Mouse (Mus musculus) skeletal muscle tissue, adult 2 months (tissue): ENCODE measurements around the gene Coro2b.

Experiments
- DNase-seq: peaks from one replicate; pipeline ENCODE4 v3.0.0-alpha.2; 2012; ENCODE audit warnings: low read depth, low spot score

The Coro2b gene

DNA sequence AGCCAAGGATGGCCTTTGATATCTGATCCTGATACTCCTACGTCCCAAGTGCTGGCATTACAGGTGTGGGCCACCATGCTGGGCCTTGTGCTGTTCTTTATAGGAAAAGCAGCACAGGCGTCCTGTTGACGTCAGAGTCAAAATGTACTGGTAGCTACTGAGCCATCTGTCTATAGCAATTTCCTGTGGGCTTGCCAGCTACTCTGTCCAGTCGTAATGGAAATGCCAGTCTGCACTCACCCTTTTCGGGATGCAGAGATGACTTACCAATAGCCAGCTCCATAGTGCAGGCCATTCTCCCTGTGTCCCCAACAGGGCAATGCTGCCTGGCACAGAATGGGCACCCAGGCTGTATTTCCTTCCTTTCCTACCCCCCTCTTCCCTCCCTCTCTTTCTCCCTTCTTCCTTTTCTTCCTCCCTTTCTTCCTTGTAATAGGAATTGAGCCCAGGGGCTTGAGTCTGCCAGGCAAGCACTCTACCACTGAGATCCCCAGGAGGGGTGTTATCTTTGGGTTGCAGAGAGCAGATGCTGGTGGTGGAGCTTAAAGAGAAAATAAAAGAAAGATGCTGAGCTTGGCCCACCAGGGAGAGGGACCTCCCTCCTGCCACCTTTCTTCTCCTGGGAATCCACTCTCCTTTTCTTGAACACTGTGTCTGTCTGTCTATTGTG, 98.6 kb downstream of the Coro2b start:
- DNase-seq: no peak

DNA sequence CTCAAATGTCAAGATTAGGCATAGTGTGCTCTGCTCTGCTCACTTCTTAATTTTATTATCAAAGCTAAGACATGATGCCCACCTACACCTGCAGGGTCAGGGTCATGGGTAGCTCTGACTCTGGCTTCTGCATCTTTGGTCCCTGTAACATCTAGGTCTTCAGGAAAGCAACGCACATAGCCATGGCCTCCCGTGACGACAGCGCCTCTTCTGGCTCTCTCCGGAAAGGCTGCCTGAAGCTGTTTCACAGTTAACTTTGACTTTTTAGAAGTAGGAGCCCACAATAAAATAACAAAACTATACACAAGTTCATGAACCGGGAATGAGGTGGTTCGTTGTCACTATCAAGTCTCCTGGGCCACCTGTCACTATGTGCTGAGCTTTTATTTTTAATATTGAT, 99.4 kb downstream of the Coro2b start:
- no peak for DNase-seq

DNA sequence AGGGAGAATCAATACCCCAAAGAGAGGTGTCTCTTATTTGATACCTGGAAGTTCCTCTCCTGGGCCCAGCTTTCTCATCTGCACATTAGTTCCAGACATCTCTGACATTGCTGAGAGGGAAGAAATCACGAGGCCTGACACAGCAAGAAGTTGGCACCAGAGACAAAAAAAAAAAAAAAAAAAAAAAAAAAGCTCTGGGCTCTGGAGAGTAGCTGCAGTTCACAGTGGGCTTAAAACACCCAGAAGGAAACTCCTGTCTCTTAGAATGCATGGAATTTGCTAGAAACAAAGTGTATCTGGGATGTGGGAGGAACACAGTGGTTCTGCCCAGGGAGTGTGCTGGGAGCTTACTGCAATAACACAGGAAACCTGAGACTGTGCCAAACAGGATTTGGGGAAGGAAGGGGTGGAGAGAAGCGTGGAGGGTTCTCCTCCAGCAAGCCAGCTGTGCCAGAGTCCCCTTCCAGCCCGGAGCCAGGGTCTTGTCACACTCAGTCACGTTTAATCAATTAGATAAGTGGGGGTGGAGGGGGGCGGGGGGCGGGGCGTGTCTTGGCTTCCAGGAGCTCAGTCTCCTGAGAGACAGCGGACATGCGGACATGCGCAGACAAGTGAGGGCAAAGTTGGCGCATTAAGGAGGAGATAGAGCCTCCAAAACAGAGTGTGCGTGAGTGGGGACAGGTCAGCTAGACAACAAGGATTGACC, 101.1 kb downstream of the Coro2b start:
- peak; percentile 88 for DNase-seq

DNA sequence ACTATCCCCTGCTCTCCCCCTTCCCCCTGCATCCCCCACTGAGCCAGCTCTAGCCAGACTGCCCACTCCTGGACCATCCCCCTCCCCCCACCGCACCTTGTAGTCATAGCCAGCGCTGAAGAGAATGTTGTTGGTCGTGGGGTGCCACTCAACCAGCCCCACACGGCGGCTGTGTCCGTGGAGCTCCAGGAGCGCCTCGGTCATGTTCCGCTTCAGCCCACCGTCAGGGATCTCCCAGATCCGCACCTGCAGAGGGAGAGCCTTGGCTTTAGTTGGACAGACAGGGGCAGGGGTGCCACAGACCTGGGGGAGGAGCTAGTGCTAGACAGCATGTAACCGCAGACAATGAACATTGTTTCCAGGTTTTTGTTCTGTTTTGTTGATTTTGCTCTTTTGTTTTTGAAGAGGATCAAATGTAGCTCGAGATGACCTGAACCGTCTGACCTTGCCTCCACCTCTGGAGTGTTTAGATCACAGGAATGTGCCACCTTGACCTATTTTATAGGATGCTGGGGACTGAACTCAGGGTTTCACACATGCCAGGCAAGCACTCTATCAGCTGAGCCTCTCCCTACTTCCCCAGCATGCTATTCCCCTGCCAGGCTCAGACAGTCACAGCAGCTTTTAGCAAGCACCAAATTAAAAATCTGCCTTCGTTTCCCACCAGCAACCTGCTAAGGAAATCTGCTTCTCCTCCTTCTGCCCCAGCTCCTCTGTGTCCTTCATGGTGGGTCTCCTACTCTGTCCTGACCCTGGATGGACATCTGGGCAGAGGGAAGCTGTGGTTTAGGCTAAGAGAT, 104.4 kb downstream of the Coro2b start:
- no peak for DNase-seq

DNA sequence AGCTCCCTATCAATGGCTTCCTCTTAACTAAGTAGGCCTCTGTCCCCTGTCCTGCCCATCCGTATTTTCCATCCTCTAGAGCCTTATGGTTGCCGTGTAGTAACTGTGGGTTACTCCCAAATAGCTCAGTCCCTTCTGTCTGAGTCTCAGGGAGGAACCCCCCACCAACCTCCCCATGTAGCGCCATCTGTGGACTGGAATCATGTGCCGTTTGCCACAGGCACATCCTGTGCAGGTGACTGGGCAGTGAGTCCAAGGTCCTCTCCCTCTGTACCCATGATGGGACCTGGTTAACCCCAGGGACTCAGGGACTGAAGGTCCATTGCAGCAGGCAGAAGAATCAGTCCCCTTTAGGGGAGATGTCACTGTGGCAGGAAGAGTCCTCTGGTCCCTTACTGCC, 106.1 kb downstream of the Coro2b start:
- no peak for DNase-seq

DNA sequence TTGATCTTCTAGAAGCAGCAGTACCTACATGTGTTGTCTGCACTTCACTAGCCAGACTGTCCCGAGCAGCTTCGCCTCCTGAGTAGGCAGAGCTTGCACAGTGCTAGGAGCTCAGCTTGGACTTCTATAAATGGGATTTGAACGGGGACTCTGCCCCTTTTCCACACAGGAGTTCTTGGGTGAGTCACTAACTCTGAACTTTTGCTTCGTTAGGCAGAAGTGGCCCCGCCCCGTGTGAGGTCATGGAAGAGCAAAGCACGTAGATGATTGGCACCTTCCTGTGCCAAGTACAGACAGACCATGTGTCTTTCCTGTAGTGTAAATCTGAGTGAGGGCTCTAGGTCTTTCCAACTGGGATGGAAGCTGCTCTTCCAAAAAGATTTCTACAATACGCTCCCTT, 109.8 kb downstream of the Coro2b start:
- DNase-seq: no peak

DNA sequence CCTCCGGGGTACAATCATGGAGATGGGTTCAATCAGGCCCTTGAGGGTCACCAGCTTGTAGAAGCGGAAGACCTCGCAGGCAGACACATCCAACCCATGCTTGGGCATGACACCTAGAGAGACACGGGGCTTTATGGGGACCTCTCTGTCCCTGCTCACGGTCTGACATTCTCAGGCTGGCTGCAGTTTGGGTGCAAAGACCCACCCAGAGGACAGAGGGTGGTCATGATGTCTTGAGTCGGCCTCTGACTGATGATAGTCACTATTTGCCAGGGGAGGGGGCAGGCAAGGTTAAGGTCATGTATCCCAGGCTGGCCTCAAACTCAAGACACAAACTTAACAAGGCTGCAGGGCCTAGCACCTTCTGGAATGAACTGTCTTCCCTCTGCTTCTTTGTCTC, 110.3 kb downstream of the Coro2b start:
- DNase-seq: no peak

DNA sequence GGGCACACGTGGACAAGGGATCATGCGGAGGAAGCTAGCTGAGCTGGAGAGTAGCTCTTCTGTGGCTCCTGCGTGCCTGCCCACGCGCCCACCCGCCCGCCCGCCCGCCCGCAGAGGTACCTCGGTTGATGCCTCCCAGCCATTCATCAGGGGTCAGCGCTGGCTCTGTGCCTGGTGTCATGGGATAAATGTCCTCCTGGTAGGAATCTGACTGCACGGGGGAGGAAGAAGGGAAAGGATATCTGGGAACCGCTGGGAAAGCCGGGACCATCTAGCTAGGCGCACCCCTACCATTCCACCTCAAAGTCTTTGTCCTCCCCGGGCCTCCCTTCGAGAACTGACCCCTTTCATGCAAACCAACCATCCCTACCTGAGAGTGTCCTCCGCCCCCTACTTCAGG, 110.8 kb downstream of the Coro2b start:
- DNase-seq: no peak

DNA sequence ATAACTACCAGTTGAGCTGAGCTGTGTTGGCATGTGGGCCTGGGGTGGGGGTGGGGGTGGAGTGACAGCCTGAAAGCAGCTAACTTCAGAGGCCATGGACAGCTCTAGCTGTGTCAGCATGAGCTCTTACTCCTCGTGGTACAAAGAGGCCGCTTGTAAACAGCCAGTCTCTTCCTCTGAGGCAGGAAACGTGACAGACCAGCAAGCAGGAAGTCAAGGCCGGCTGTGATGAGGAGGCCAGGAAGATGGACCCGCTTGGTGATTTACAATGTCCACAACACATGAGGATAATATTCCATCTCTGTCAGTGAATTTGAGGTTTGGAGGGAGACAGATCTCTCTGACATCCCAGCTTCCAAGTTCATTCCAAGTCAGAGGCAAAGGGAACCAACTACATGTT, 111.6 kb downstream of the Coro2b start:
- DNase-seq: no peak

- DNase-seq: no peak
Measured at GRCm38 (mm10) chr9:62423871-62424270, 113.0 kb downstream of the Coro2b start.

DNA sequence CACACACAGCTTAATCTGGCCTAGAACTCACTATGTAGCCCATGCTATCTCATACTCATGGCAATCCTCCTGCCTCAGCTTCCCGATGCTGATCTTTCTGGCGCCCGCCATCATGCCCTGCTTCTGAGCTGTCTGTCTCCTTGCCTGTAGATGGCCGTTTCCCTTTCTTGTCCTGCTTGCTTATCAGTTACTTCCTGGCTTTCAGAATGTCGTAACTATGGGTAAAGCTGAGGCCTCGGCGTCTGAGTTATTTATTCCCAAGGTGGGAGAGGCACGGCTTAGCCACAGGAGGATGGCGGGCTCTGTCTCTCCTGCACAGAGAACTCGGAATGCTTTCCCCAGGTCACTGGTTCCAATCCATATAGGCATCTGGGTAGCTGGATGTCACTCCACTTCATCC, 113.9 kb downstream of the Coro2b start:
- DNase-seq: no peak

- no peak for DNase-seq
Measured at GRCm38 (mm10) chr9:62421911-62422310, 114.9 kb downstream of the Coro2b start.

GRCm38 (mm10) chr9:62421027-62421426, 115.8 kb downstream of the Coro2b start:
- peak; percentile 69 for DNase-seq

- peak; percentile 45 for DNase-seq
Measured at GRCm38 (mm10) chr9:62420261-62420917, 116.5 kb downstream of the Coro2b start.

GRCm38 (mm10) chr9:62418742-62419141, 118.1 kb downstream of the Coro2b start:
- no peak for DNase-seq

GRCm38 (mm10) chr9:62407357-62408146, 129.3 kb downstream of the Coro2b start:
- no peak for DNase-seq

DNA sequence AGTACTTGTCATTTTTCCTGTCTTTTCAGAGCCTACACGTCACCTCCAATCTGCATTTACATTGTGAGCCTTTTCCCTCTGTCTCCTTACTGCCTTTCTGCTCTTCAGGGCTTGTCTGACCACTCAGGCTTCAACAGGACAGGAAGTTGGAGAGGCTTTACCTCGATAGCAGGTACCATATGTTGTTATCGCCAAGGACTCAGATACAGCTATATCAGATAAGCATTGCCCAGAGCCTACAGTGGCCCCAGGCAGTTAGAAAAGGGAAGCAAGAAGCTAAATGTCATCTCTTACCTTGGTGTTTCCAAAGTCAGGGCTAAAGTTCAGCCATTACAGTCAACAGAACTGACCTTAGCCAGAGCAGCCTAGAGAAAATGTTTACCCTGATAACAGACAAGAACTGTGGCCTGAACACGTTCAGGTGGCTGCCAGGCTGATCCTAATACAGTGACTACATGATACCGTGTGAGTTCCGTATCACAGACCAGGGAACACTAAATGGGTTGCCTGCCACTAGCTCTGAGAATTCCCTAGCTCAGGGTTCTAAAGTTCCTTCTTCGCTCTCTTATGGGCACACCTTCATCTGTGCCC, 130.3 kb downstream of the Coro2b start:
- DNase-seq: no peak

- no peak for DNase-seq
Measured at GRCm38 (mm10) chr9:62401589-62401988, 135.3 kb downstream of the Coro2b start.

DNA sequence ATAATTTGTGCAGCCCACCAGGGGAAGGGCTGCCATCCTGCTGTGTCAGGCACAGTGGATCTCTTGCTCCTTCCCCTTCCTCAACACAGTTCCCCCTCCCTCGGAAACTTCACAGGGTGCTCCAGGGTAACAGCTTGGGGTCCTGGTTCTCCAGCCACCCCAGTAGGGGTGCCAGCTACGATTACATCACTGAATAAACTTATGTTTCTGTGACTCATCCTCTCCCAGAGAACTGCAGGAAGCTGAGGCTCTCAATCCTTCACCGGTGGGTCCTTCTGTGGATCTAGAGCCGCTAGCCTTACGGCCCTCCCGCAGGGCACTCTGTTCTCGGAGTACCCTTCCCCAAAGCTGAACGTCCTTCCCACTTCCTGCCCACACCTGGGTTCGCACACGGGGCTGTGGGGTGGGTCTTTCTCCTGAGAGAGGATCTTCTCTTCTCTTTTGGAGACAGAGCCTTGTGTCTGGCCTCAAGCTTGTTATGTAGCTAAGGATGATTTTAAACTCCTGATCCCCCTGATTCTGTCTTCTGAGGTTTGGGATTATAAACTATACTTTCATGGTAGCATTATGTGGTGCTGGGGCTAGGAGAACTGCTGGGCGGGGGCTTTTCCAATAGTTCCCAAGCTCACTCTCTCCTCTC, 136.2 kb downstream of the Coro2b start:
- DNase-seq: no peak

DNA sequence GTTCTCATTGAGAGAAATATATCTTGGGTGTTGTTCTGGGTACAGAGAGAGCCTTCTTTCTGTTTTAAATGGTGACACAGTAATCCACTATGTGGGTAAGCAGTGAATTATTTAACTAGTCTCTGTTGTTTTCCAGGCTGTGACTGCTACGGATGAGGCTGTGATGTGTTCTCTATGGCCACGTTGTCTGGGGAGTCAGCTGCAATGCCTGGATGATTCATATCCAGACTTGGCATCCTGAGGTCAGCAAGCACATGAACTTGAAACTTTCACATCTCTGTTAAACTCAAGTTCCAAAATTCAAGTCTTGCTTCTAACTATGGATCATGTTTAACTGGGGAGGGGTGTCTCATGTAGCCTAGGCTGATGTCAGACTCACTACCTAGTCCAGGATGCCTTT, 142.7 kb downstream of the Coro2b start:
- no peak for DNase-seq
